Mouse (Mus musculus): ENCODE results near the gene Eefsec. TPM values are rescaled to one million over a fixed set of nuclear protein-coding genes. Genes with fewer than 3 reads are reported as not detected.

Gene Eefsec
- polyA plus RNA-seq, 1 experiment from 2014 or later, result 33.7 TPM

GRCm38 (mm10) chr6:88208321-88208720 lies 238.0 kb downstream of the Eefsec start:
- WGBS, result 95% methylated on average over 3 of the region's 3 CpGs
- Histone ChIP-seq H3K27me3 (ENCODE audit: control insufficient read depth, insufficient read depth, low read length) (peaks cover 38% of the 10 kb centered on the region), H3K27ac (ENCODE audit: low read depth, low read length) (no peak overlapping the region), H3K9ac (ENCODE audit: low read length) (no peak overlapping the region), H3K9me3 (ENCODE audit: control insufficient read depth, low read length) (no peaks in the 10 kb centered on the region), H3K4me3 (ENCODE audit: low read depth, low read length) (no peak overlapping the region), H3K4me1 (ENCODE audit: control insufficient read depth, insufficient read depth, low read length) (peaks cover 6% of the 10 kb centered on the region), H3K36me3 (ENCODE audit: control insufficient read depth, insufficient read depth, low read length) (no peaks in the 10 kb centered on the region), H3K4me2 (no peak overlapping the region)
- DNase-seq (ENCODE audit: low spot score, missing footprints), result no peak
- no peak for ATAC-seq (ENCODE audit: low FRiP score)

- H3K4me2 ChIP-seq, result no peak overlapping the region
- H3K27ac ChIP-seq (ENCODE audit: low read depth, low read length), result no peak overlapping the region
- WGBS, result 88% methylated on average over 10 of the region's 10 CpGs
- ATAC-seq (ENCODE audit: low FRiP score) (no peak), DNase-seq (ENCODE audit: low spot score, missing footprints) (no peak)
- H3K27me3 ChIP-seq (ENCODE audit: control insufficient read depth, insufficient read depth, low read length), result peaks cover 45% of the 10 kb centered on the region
- peaks cover 6% of the 10 kb centered on the region for H3K4me1 ChIP-seq (ENCODE audit: control insufficient read depth, insufficient read depth, low read length)
- H3K9ac ChIP-seq (ENCODE audit: low read length), result no peak overlapping the region
- H3K9me3 ChIP-seq (ENCODE audit: control insufficient read depth, low read length), result no peaks in the 10 kb centered on the region
- no peaks in the 10 kb centered on the region for H3K36me3 ChIP-seq (ENCODE audit: control insufficient read depth, insufficient read depth, low read length)
- H3K4me3 ChIP-seq (ENCODE audit: low read depth, low read length), result no peak overlapping the region
Observed at GRCm38 (mm10) chr6:88207403-88208033, 238.8 kb downstream of the Eefsec start.

Other genes with a start within 250 kb of the Eefsec start
- gene Dnajb8, start 224.3 kb downstream of the Eefsec start, polyA plus RNA-seq (2014; fragmentation: Nextera tagmentation; extraction: Ambion mirVana), result not detected in 2 replicates
- 164 and 165 TPM in 2 replicates for gene Ruvbl1, start 18.9 kb upstream of the Eefsec start, polyA plus RNA-seq (2014; fragmentation: Nextera tagmentation; extraction: Ambion mirVana)
- gene Sec61a1, start 72.4 kb upstream of the Eefsec start, polyA plus RNA-seq (2014; fragmentation: Nextera tagmentation; extraction: Ambion mirVana), result 152 and 165 TPM in 2 replicates
- gene Kbtbd12, start 191.4 kb upstream of the Eefsec start, polyA plus RNA-seq (2014; fragmentation: Nextera tagmentation; extraction: Ambion mirVana), result not detected in 2 replicates